Mouse (Mus musculus): ENCODE data around the gene Esyt3. TPM values are rescaled to one million over a fixed set of nuclear protein-coding genes. Genes with fewer than 3 reads are reported as not detected.

Esyt3 gene
- polyA plus RNA-seq, 1 experiment from 2014 or later, result 0.06 TPM

GRCm38 (mm10) chr9:99388856-99389255 is 30.5 kb upstream of the Esyt3 start:
- in situ Hi-C loops (cut with MboI; ENCODE audit: low pct_unique_long_range_greater_than_20kb), result no loop called here
- H3K27me3 ChIP-seq, result no peaks in the 10 kb centered on the region
- ChIA-PET POLR2A (interaction anchor here (0.6 kb wide), 2 partner anchors 17 to 124 kb away, joined by 3 to 4 read pairs; no protein-coding TSS in a partner anchor), CTCF (interaction anchor here (1.2 to 2.0 kb wide), 5 partner anchors 10 to 123 kb away, joined by 3 to 6 read pairs (median 3); no protein-coding TSS in a partner anchor)
- peak; percentile 67 for DNase-seq (ENCODE audit: low read depth, low spot score)
- ATAC-seq, result peak; percentile 84
- TF ChIP-seq CTCF (IDR thresholded peaks at IDR 0.05), result no peak

- DNase-seq (ENCODE audit: low read depth, low spot score), result no peak
- POLR2A ChIA-PET, result no interaction called here
- TF ChIP-seq CTCF (IDR thresholded peaks at IDR 0.05), result no peak
- in situ Hi-C loops (cut with MboI; ENCODE audit: low pct_unique_long_range_greater_than_20kb), result no loop called here
- no peaks in the 10 kb centered on the region for H3K27me3 ChIP-seq
- CTCF ChIA-PET, result interaction anchor here (1.0 to 1.5 kb wide), 5 partner anchors 10 to 122 kb away, joined by 3 read pairs; no protein-coding TSS in a partner anchor
- no peak for ATAC-seq
These were observed 29.7 kb upstream of the Esyt3 start for GRCm38 (mm10) chr9:99388078-99388477.

GRCm38 (mm10) chr9:99382556-99382955 is 24.2 kb upstream of the Esyt3 start:
- ATAC-seq, result no peak
- CTCF ChIA-PET, result no interaction called here
- POLR2A ChIA-PET, result no interaction called here
- in situ Hi-C loops (cut with MboI; ENCODE audit: low pct_unique_long_range_greater_than_20kb), result no loop called here
- H3K27me3 ChIP-seq, result no peaks in the 10 kb centered on the region
- DNase-seq (ENCODE audit: low read depth, low spot score), result no peak
- no peak for TF ChIP-seq CTCF (IDR thresholded peaks at IDR 0.05)

- TF ChIP-seq CTCF (IDR thresholded peaks at IDR 0.05), result no peak
- CTCF ChIA-PET, result interaction anchor here (1.1 to 1.4 kb wide), 2 partner anchors 71 to 139 kb away, joined by 3 read pairs; no protein-coding TSS in a partner anchor
- ATAC-seq (no peak), DNase-seq (ENCODE audit: low read depth, low spot score) (no peak)
- in situ Hi-C loops (cut with MboI; ENCODE audit: low pct_unique_long_range_greater_than_20kb), result loop anchor here (5.0 kb wide), 3 partner anchors 68 to 402 kb away; no protein-coding TSS in a partner anchor
- H3K27me3 ChIP-seq, result no peaks in the 10 kb centered on the region
- POLR2A ChIA-PET, result no interaction called here
These were observed 20.8 kb upstream of the Esyt3 start for GRCm38 (mm10) chr9:99379194-99379593.

GRCm38 (mm10) chr9:99376591-99377418 is 18.4 kb upstream of the Esyt3 start:
- no peaks in the 10 kb centered on the region for H3K27me3 ChIP-seq
- peak; percentile 85 for TF ChIP-seq CTCF (IDR thresholded peaks at IDR 0.05)
- ChIA-PET CTCF (interaction anchor here (0.9 to 1.9 kb wide), 10 partner anchors 9 to 399 kb away, joined by 3 to 10 read pairs (median 4); partner anchors contain the start of genes Cep70 and Nme9), POLR2A (no interaction called here)
- ATAC-seq, result no peak
- DNase-seq (ENCODE audit: low read depth, low spot score), result no peak
- in situ Hi-C loops (cut with MboI; ENCODE audit: low pct_unique_long_range_greater_than_20kb), result loop anchor here (5.0 kb wide), 3 partner anchors 70 to 400 kb away; no protein-coding TSS in a partner anchor

GRCm38 (mm10) chr9:99368431-99368830 is 10.1 kb upstream of the Esyt3 start:
- no peak for DNase-seq (ENCODE audit: low read depth, low spot score)
- ATAC-seq, result no peak
- TF ChIP-seq CTCF (IDR thresholded peaks at IDR 0.05), result no peak
- no peaks in the 10 kb centered on the region for H3K27me3 ChIP-seq
- CTCF ChIA-PET, result no interaction called here
- in situ Hi-C loops (cut with MboI; ENCODE audit: low pct_unique_long_range_greater_than_20kb), result loop anchor here (5.0 kb wide), 1 partner anchor 116 kb away; no protein-coding TSS in a partner anchor
- POLR2A ChIA-PET, result no interaction called here

GRCm38 (mm10) chr9:99365906-99366305 is 7.5 kb upstream of the Esyt3 start:
- ChIA-PET CTCF (no interaction called here), POLR2A (no interaction called here)
- no peak for DNase-seq (ENCODE audit: low read depth, low spot score)
- peak; percentile 44 for ATAC-seq
- in situ Hi-C loops (cut with MboI; ENCODE audit: low pct_unique_long_range_greater_than_20kb), result loop anchor here (5.0 kb wide), 1 partner anchor 114 kb away; no protein-coding TSS in a partner anchor
- no peaks in the 10 kb centered on the region for H3K27me3 ChIP-seq
- no peak for TF ChIP-seq CTCF (IDR thresholded peaks at IDR 0.05)

GRCm38 (mm10) chr9:99363076-99363475 is 4.7 kb upstream of the Esyt3 start:
- no peak for ATAC-seq
- H3K27me3 ChIP-seq, result no peaks in the 10 kb centered on the region
- ChIA-PET CTCF (no interaction called here), POLR2A (interaction anchor here (1.5 kb wide), 1 partner anchor 33 kb away, joined by 3 read pairs; no protein-coding TSS in a partner anchor)
- no peak for TF ChIP-seq CTCF (IDR thresholded peaks at IDR 0.05)
- no peak for DNase-seq (ENCODE audit: low read depth, low spot score)
- in situ Hi-C loops (cut with MboI; ENCODE audit: low pct_unique_long_range_greater_than_20kb), result no loop called here

- no peak for ATAC-seq
- CTCF ChIA-PET, result interaction anchor here (1.1 kb wide), 1 partner anchor 19 kb away, joined by 4 read pairs; no protein-coding TSS in a partner anchor
- in situ Hi-C loops (cut with MboI; ENCODE audit: low pct_unique_long_range_greater_than_20kb), result no loop called here
- no peak for DNase-seq (ENCODE audit: low read depth, low spot score)
- no peak for TF ChIP-seq CTCF (IDR thresholded peaks at IDR 0.05)
- H3K27me3 ChIP-seq, result no peaks in the 10 kb centered on the region
- POLR2A ChIA-PET, result no interaction called here
These were observed 3.6 kb upstream of the Esyt3 start for GRCm38 (mm10) chr9:99361946-99362345.

GRCm38 (mm10) chr9:99359012-99359411 is 655 bp upstream of the Esyt3 start:
- H3K27me3 ChIP-seq, result no peaks in the 10 kb centered on the region
- DNase-seq (ENCODE audit: low read depth, low spot score) (no peak), ATAC-seq (no peak)
- in situ Hi-C loops (cut with MboI; ENCODE audit: low pct_unique_long_range_greater_than_20kb), result no loop called here
- POLR2A ChIA-PET, result no interaction called here
- TF ChIP-seq CTCF (IDR thresholded peaks at IDR 0.05), result no peak
- CTCF ChIA-PET, result no interaction called here

- in situ Hi-C loops (cut with MboI; ENCODE audit: low pct_unique_long_range_greater_than_20kb), result no loop called here
- ChIA-PET CTCF (interaction anchor here (1.2 kb wide), 1 partner anchor 115 kb away, joined by 3 read pairs; the partner anchor contains the start of gene Cep70), POLR2A (no interaction called here)
- no peaks in the 10 kb centered on the region for H3K27me3 ChIP-seq
- no peak for TF ChIP-seq CTCF (IDR thresholded peaks at IDR 0.05)
- no peak for DNase-seq (ENCODE audit: low read depth, low spot score)
- no peak for ATAC-seq
These were observed 816 bp downstream of the Esyt3 start for GRCm38 (mm10) chr9:99357561-99357920.
